Mouse (Mus musculus) G1E (cell line): Measurements from ENCODE around the gene Tsr1. TPM values are rescaled to one million over a fixed set of nuclear protein-coding genes. Genes with fewer than 3 reads are reported as not detected.

Experiments
- ATAC-seq: 2 replicates; pipeline ENCODE4 v1.8.0; 2016; ENCODE audit warnings: mild to moderate bottlenecking; ENCODE audit not compliant: insufficient number of reproducible peaks, poor library complexity, low FRiP score, severe bottlenecking; ENCODE audit errors: extremely low read depth
- DNase-seq: peaks from one replicate; pipeline ENCODE4 v3.0.0; 2012; ENCODE audit warnings: low spot score
- H3K27me3 ChIP-seq: 2 replicates; pipeline ENCODE4 v1.6.1; 2012; ENCODE audit warnings: mild to moderate bottlenecking, low read length, inconsistent platforms; ENCODE audit not compliant: insufficient read depth
- H3K36me3 ChIP-seq: replicated peaks from 2 replicates; pipeline ENCODE3; 2012; ENCODE audit warnings: mild to moderate bottlenecking, inconsistent platforms
- H3K4me1 ChIP-seq: 2 replicates; pipeline ENCODE4 v1.6.1; 2012; ENCODE audit warnings: low read depth, low read length, inconsistent platforms, mixed read lengths; ENCODE audit not compliant: insufficient read depth
- H3K4me3 ChIP-seq: 2 replicates; pipeline ENCODE4 v1.5.1; 2012; ENCODE audit warnings: low read depth, mild to moderate bottlenecking, inconsistent platforms, low read length, moderate library complexity, mixed read lengths
- H3K9me3 ChIP-seq: replicated peaks from 2 replicates; pipeline ENCODE4 v1.6.1; 2012; ENCODE audit warnings: inconsistent platforms
- CTCF ChIP-seq: IDR thresholded peaks from 2 replicates; pipeline ENCODE4 v1.5.1; 2012; ENCODE audit warnings: low read depth, low read length, inconsistent platforms, mixed read lengths
- GATA1 ChIP-seq: IDR thresholded peaks from 2 replicates; pipeline ENCODE4 v1.6.1; 2012; ENCODE audit warnings: borderline replicate concordance, low read length, inconsistent platforms, mixed read lengths
- GATA2 ChIP-seq: IDR thresholded peaks from 2 replicates; pipeline ENCODE4 v1.6.1; 2012; ENCODE audit warnings: low read depth, low read length, inconsistent platforms, borderline replicate concordance
- POLR2AphosphoS5 ChIP-seq: IDR thresholded peaks from 2 replicates; pipeline ENCODE4 v1.6.1; 2012; ENCODE audit warnings: low read depth, low read length, inconsistent platforms; ENCODE audit not compliant: insufficient replicate concordance
- TAL1 ChIP-seq: conservative IDR thresholded peaks from 2 replicates; pipeline ENCODE4 v1.6.1; 2012; ENCODE audit warnings: low read depth, low read length, inconsistent platforms, mixed read lengths
- polyA plus RNA-seq: library from polyadenylated mRNA; stranded (reverse); fragments of >175 nt; gene quantifications from 2 replicates; pipeline ENCODE4 v1.2.3, GENCODE M21; 2012
- total RNA-seq, 2 experiments: library from RNA; stranded (forward) in 1 of 2; stranded (reverse) in 1 of 2; fragments of 200-1000 nt in 1 of 2; fragments of >200 nt in 1 of 2; fragmentation: Nextera tagmentation in 1 of 2; gene quantifications; 2 replicates each; pipeline ENCODE4 v1.2.3; 2014 to 2017

Tsr1 gene
- total and polyA plus RNA-seq, 3 experiments, result 38.4 to 74.6 (median 41.2) TPM

DNA sequence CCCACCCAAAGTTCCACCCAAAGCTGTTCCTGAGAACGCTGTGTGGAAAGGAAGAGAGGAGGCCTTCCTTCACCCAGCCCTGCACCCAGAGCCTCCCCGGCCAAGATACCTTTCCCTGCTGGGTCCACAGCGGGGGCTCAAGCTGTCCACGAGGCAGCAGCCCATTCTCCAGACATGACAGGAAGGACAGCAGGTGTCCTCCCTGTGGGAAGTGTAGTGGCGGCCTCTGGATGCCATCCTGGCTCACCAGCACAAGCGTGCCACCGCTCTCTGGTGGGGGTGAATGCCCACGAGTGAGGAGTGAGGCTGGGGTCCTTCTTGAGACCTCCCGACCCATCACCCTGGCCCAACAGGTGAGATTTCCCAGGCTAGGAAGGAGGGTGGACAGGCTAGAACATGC, 32.6 kb upstream of the Tsr1 start:
- H3K4me3 ChIP-seq, result no peak overlapping the region

DNA sequence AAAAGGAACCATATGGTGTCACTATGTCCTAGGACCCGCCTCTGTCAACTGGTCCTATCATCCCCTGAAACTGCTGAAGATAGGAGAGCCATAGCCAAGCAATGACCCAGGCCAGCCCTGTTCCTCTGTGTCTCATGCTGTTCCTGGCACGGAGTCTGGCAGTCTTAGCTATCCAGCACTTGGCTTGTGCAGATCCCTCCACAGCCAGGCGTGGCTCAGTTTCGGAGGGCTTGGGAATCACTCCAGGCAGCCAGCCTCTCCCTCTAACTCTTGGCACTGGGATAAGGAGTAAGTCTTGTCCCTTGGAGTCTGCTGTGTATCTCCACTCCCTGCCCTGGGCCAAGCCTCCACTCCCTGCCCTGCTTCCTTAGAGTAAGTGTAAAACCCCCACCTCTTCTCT, 31.2 kb upstream of the Tsr1 start:
- Histone ChIP-seq H3K36me3 (peaks cover 90% of the 10 kb centered on the region), H3K4me1 (no peaks in the 10 kb centered on the region), H3K9me3 (no peaks in the 10 kb centered on the region), H3K27me3 (no peaks in the 10 kb centered on the region), H3K4me3 (no peak overlapping the region)
- no peak for DNase-seq
- TF ChIP-seq TAL1, result no peak
- TF ChIP-seq GATA2, result no peak
- TF ChIP-seq CTCF, result no peak
- no peak for TF ChIP-seq POLR2AphosphoS5
- TF ChIP-seq GATA1, result no peak
- ATAC-seq, result no peak

More for the DNA sequence above, 32.6 kb upstream of the Tsr1 start:
- no peaks in the 10 kb centered on the region for H3K27me3 ChIP-seq
- no peak for DNase-seq
- no peaks in the 10 kb centered on the region for H3K9me3 ChIP-seq
- ATAC-seq, result no peak
- TF ChIP-seq GATA1 (no peak), GATA2 (no peak), POLR2AphosphoS5 (no peak), CTCF (no peak), TAL1 (no peak)
- H3K36me3 ChIP-seq, result peaks cover 93% of the 10 kb centered on the region
- H3K4me1 ChIP-seq, result no peaks in the 10 kb centered on the region; the same call in 1 of the 2 replicates

DNA sequence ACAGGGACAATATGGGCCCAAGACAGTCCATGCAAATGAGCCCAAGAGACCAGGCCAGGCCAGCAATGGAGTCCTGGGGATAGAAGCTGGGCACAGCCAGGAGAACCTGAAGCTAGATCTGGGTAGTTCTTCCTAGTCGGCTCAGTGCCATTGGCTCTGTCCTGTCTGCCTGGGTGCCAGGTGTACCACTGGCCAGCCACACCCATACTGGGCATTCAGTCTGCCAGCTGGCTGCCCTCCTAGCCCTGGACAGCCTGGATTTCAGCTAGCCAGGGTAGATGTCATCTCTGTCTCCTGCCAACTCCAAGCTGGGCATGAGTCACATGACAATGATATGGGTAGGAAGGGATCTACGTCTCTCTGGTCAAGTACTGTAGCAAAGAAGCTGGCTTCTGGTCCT, 30.7 kb upstream of the Tsr1 start:
- no peaks in the 10 kb centered on the region for H3K9me3 ChIP-seq
- TF ChIP-seq GATA2, result no peak
- TF ChIP-seq POLR2AphosphoS5, result no peak
- TF ChIP-seq GATA1, result no peak
- TF ChIP-seq TAL1, result no peak
- no peak for TF ChIP-seq CTCF

DNA sequence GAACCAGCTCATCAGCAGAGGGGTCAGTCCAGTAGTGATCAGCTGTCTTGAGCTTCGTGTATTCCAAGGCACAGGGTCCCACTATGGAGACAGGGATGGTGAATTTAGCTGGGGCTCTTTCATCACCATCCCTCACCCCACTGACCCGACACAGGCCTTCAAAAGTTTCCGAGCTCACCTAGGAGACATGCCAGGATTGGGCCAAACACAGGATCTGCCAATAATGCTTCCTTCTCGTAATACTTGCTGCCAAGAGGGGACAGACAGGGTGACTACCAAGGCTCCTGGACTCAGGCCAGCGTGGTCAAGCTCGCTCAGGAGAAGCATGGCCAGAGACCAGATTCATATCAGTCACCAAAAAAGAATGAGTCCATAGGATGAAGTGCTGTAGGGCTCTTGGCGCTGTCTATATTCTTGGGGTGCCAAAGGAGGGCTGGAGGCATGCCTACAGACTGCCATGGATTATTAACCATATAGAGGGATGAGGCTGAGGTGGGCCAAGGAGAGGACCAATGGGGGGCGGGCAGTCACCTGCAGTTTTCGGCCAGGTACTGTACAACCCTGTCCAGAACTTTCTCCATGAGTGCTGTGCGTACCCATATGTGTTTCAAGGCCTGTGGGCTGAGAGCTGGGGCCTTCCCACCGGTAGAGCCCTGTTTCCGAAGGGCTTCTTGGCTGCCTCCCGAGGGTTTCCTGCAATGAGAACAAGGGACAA, 29.7 kb upstream of the Tsr1 start:
- DNase-seq, result no peak
- H3K4me3 ChIP-seq, result no peak overlapping the region
- no peak for TF ChIP-seq POLR2AphosphoS5
- H3K9me3 ChIP-seq, result no peaks in the 10 kb centered on the region
- ATAC-seq, result no peak
- no peaks in the 10 kb centered on the region for H3K27me3 ChIP-seq
- H3K36me3 ChIP-seq, result peaks cover 79% of the 10 kb centered on the region
- no peaks in the 10 kb centered on the region for H3K4me1 ChIP-seq

More for the DNA sequence above, 30.7 kb upstream of the Tsr1 start:
- no peak for DNase-seq
- Histone ChIP-seq H3K36me3 (peaks cover 88% of the 10 kb centered on the region), H3K4me1 (no peaks in the 10 kb centered on the region), H3K27me3 (no peaks in the 10 kb centered on the region), H3K4me3 (no peak overlapping the region)
- ATAC-seq, result no peak

DNA sequence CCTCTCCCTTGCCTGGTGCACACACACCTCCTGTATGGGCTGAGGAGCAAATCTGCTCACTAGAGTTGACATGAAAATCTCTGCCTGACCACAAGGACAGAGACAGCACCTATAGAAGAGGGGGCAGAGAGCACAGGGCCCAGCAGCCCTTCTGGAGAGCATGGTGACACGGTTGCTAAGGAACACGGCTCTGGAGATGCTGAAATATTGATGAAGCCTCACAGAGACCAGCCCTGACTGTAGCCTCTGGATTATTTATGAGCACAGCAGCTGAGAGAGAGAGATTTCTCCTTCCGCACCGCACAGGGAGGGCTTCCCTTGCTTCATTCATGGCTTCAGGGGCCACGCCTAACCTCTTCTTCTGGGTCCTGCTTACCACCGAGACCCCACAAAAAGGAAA, 28.3 kb upstream of the Tsr1 start:
- H3K9me3 ChIP-seq, result no peaks in the 10 kb centered on the region
- no peak for TF ChIP-seq GATA1
- no peak for TF ChIP-seq TAL1
- TF ChIP-seq GATA2, result no peak
- TF ChIP-seq POLR2AphosphoS5, result no peak
- no peak for TF ChIP-seq CTCF
- H3K4me3 ChIP-seq, result no peak overlapping the region
- no peak for ATAC-seq
- no peaks in the 10 kb centered on the region for H3K4me1 ChIP-seq
- no peak for DNase-seq
- H3K27me3 ChIP-seq, result no peaks in the 10 kb centered on the region
- H3K36me3 ChIP-seq, result peaks cover 75% of the 10 kb centered on the region

DNA sequence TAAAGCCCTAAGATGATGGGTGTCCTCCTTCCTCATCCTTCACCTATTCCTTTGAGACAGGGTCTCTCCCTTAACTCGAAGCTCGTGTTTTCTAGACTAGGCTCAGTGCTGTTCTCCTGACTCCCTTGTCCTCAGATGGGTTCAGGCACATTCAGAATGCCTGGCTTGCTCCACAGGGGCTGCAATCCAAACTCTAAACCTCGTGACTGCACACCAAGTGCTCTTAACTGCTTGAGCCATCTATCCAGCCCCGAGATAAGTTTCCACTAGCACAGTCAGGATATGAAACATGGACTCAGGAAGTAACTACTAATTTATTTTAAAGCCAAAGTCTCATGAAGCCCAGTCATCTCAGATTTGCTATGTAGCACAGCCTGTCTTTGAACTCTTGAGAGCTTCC, 27.3 kb upstream of the Tsr1 start:
- Histone ChIP-seq H3K9me3 (no peaks in the 10 kb centered on the region), H3K4me1 (no peaks in the 10 kb centered on the region; the same call in 1 of the 2 replicates), H3K36me3 (peaks cover 74% of the 10 kb centered on the region), H3K27me3 (no peaks in the 10 kb centered on the region), H3K4me3 (no peak overlapping the region)
- ATAC-seq (no peak), DNase-seq (no peak)
- no peak for TF ChIP-seq GATA2
- no peak for TF ChIP-seq GATA1
- no peak for TF ChIP-seq TAL1
- no peak for TF ChIP-seq POLR2AphosphoS5
- TF ChIP-seq CTCF, result no peak
